Mouse (Mus musculus): ENCODE results near the gene Pnldc1. TPM values are rescaled to one million over a fixed set of nuclear protein-coding genes. Genes with fewer than 3 reads are reported as not detected.
"Not testable (repeated sequence)": the region's sequence is repeated elsewhere in the genome, so short reads cannot be mapped to it uniquely, and the experiment has no call there.

The Pnldc1 gene
- polyA plus RNA-seq, 1 experiment = 2.9 TPM

- TF ChIP-seq CTCF (IDR thresholded peaks at IDR 0.05; ENCODE audit: extremely low read depth, insufficient read depth, low read length) (no peak), POLR2A (IDR thresholded peaks at IDR 0.05; ENCODE audit: extremely low read depth, insufficient read depth, low read length) (no peak)
- H3K4me1 ChIP-seq (ENCODE audit: control insufficient read depth, insufficient read depth, low read length) = 0 out of 2 replicates have a peak, but pooled peaks cover 1% of the 10 kb centered on the region
- H3K27ac ChIP-seq (ENCODE audit: insufficient read depth, low read length) = no peak overlapping the region
- no peak overlapping the region for H3K4me3 ChIP-seq (ENCODE audit: insufficient read depth, low read length)
Measured at GRCm38 (mm10) chr17:12938077-12938476, 28.0 kb upstream of the Pnldc1 start.

GRCm38 (mm10) chr17:12937412-12937970 is 27.5 kb upstream of the Pnldc1 start:
- Histone ChIP-seq H3K4me1 (ENCODE audit: control insufficient read depth, insufficient read depth, low read length) (0 out of 2 replicates have a peak, but pooled peaks cover 1% of the 10 kb centered on the region), H3K27ac (ENCODE audit: insufficient read depth, low read length) (no peak overlapping the region), H3K4me3 (ENCODE audit: insufficient read depth, low read length) (no peak overlapping the region)
- TF ChIP-seq CTCF (IDR thresholded peaks at IDR 0.05; ENCODE audit: extremely low read depth, insufficient read depth, low read length) (no peak), POLR2A (IDR thresholded peaks at IDR 0.05; ENCODE audit: extremely low read depth, insufficient read depth, low read length) (no peak)

DNA sequence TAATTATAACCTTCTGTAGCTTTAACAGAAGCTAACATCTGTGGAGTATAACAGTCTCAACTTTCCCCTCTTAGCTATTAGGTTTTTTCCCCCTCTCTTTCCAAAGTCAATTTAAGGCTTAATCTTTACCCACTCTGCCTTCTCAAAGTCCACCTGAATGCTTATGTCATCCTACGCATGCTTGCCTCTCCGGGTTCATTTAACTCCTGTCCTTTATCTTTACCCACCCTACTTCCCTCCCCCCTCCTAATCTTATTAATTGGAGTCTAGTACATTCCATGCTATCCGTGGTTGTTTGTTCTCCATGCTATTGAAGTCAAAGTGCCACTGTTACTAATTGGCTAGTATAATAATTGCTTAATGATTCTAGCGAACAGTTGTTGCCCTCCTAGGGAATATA is 25.7 kb upstream of the Pnldc1 start:
- Histone ChIP-seq H3K4me3 (ENCODE audit: insufficient read depth, low read length) (no peak overlapping the region), H3K4me1 (ENCODE audit: control insufficient read depth, insufficient read depth, low read length) (0 out of 2 replicates have a peak, but pooled peaks cover 1% of the 10 kb centered on the region), H3K27ac (ENCODE audit: insufficient read depth, low read length) (no peak overlapping the region)
- TF ChIP-seq POLR2A (IDR thresholded peaks at IDR 0.05; ENCODE audit: extremely low read depth, insufficient read depth, low read length) = no peak
- TF ChIP-seq CTCF (IDR thresholded peaks at IDR 0.05; ENCODE audit: extremely low read depth, insufficient read depth, low read length) = no peak

- not testable (repeated sequence) for H3K4me1 ChIP-seq (ENCODE audit: control insufficient read depth, insufficient read depth, low read length); H3K27ac ChIP-seq (ENCODE audit: insufficient read depth, low read length); H3K4me3 ChIP-seq (ENCODE audit: insufficient read depth, low read length)
Measured at GRCm38 (mm10) chr17:12931576-12931975, 21.5 kb upstream of the Pnldc1 start.

DNA sequence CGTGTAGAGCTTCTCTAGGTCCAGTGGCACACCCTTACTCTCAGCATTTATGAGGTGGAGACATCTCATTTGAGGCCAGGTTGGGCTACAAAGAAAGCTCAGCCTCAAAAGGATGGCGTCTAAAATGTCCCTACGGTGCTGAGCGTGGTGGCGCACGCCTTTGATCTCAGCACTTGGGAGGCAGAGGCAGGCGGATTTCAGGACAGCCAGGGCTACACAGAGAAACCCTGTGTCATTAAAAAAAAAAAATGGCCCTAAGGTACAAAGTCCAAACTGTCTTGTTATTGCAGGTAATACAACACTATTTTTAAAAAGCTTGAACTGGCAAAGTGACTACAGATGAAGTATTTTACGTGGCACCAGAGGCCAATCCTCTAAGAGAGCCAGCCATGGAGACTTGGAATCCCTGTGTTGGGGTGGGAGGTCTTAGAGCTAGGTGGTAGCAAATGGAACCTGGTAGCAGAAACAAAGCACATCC is 15.7 kb upstream of the Pnldc1 start:
- Histone ChIP-seq H3K4me3 (ENCODE audit: insufficient read depth, low read length) (no peak overlapping the region), H3K4me1 (ENCODE audit: control insufficient read depth, insufficient read depth, low read length) (no peaks in the 10 kb centered on the region), H3K27ac (ENCODE audit: insufficient read depth, low read length) (no peak overlapping the region)
- TF ChIP-seq POLR2A (IDR thresholded peaks at IDR 0.05; ENCODE audit: extremely low read depth, insufficient read depth, low read length) (no peak), CTCF (IDR thresholded peaks at IDR 0.05; ENCODE audit: extremely low read depth, insufficient read depth, low read length) (no peak)

DNA sequence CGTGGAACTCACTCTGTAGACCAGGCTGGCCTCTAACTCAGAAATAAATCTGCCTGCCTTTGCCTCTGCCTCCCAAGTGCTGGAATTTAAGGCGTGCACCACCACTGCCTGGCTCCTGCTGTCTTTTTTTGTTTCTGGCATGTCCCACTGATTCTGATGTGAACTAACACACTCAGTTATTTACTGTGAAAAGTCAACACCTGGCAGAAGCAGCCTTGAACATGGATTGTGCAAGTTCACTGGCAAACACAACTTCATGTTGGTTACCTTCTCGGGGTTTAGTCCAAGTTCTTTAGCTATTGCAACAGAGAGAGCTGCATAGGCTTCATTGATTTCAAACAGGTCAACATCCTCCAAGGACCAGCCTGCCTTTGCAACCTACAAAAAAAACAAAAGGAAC is 15.0 kb upstream of the Pnldc1 start:
- no peak for TF ChIP-seq POLR2A (IDR thresholded peaks at IDR 0.05; ENCODE audit: extremely low read depth, insufficient read depth, low read length)
- TF ChIP-seq CTCF (IDR thresholded peaks at IDR 0.05; ENCODE audit: extremely low read depth, insufficient read depth, low read length) = no peak
- Histone ChIP-seq H3K27ac (ENCODE audit: insufficient read depth, low read length) (no peak overlapping the region), H3K4me1 (ENCODE audit: control insufficient read depth, insufficient read depth, low read length) (no peaks in the 10 kb centered on the region), H3K4me3 (ENCODE audit: insufficient read depth, low read length) (no peak overlapping the region)

GRCm38 (mm10) chr17:12921073-12921472 is 11.0 kb upstream of the Pnldc1 start:
- H3K27ac ChIP-seq (ENCODE audit: insufficient read depth, low read length) = no peak overlapping the region
- TF ChIP-seq POLR2A (IDR thresholded peaks at IDR 0.05; ENCODE audit: extremely low read depth, insufficient read depth, low read length) (no peak), CTCF (IDR thresholded peaks at IDR 0.05; ENCODE audit: extremely low read depth, insufficient read depth, low read length) (no peak)
- H3K4me1 ChIP-seq (ENCODE audit: control insufficient read depth, insufficient read depth, low read length) = no peaks in the 10 kb centered on the region
- no peak overlapping the region for H3K4me3 ChIP-seq (ENCODE audit: insufficient read depth, low read length)

DNA sequence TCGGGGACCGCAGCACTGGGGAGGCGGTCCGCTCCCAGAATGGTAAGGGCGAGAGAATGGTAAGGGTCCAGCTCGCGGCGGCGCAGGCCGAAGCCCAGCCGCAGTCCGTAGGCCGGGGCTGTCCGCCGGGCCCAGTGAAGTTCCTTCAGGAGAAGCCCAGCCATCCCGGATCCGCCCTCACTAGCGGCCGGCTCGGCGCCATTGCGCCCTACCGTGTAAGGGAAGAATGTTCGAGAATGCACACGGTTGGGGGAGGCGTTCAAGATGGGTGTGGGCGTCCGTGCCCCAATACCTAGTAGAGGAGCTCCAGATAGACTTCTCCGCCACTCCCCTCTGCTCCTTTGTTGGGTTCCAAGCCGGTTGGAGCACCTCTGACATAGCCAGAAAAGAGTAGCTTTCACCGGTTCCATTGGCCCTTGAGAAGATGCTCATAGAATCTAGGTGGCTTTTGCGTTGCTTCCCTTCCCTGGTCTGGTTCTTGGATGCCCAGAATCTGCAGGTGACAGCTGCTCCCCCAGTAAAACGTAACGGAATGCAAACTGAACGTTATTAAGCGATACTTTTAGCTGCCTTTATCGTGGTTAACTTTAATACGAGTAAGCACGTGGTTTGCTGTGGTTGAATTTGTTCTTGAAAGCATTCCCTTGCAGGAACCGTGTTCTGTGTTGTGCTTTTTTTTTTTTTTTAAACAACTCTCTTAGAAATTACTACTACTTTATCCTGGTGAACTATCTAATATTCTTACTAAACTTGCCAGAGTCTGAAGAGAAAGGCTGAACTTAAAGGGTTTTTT is 6.8 kb upstream of the Pnldc1 start:
- no peak for TF ChIP-seq CTCF (IDR thresholded peaks at IDR 0.05; ENCODE audit: extremely low read depth, insufficient read depth, low read length)
- TF ChIP-seq POLR2A (IDR thresholded peaks at IDR 0.05; ENCODE audit: extremely low read depth, insufficient read depth, low read length) = no peak
- Histone ChIP-seq H3K27ac (ENCODE audit: insufficient read depth, low read length) (peak overlapping the region; percentile 75), H3K4me1 (ENCODE audit: control insufficient read depth, insufficient read depth, low read length) (no peaks in the 10 kb centered on the region), H3K4me3 (ENCODE audit: insufficient read depth, low read length) (peak overlapping the region; percentile 75)

- Histone ChIP-seq H3K4me1 (ENCODE audit: control insufficient read depth, insufficient read depth, low read length) (no peaks in the 10 kb centered on the region), H3K27ac (ENCODE audit: insufficient read depth, low read length) (peak within 1 kb of the TSS; percentile 75), H3K4me3 (ENCODE audit: insufficient read depth, low read length) (peak within 1 kb of the TSS; percentile 75)
- peak; percentile 84; the same call in 1 of the 2 replicates for TF ChIP-seq POLR2A (IDR thresholded peaks at IDR 0.05; ENCODE audit: extremely low read depth, insufficient read depth, low read length)
- no peak for TF ChIP-seq CTCF (IDR thresholded peaks at IDR 0.05; ENCODE audit: extremely low read depth, insufficient read depth, low read length)
Measured at GRCm38 (mm10) chr17:12915881-12916583, 6.0 kb upstream of the Pnldc1 start, which contains the start of gene Mrpl18. Mrpl18 (minus strand) TSS chr17:12916345.

Measured in cortical plate, adult 2 months (tissue).